Mouse (Mus musculus): ENCODE measurements around the gene Adamts16. TPM values are rescaled to one million over a fixed set of nuclear protein-coding genes. Genes with fewer than 3 reads are reported as not detected.
"Not testable (repeated sequence)": the region's sequence is repeated elsewhere in the genome, so short reads cannot be mapped to it uniquely, and the experiment has no call there.

Adamts16 gene
- polyA plus RNA-seq (2014; fragmentation: Nextera tagmentation; extraction: Ambion mirVana), result 0.08 and 0.31 TPM in 2 replicates

GRCm38 (mm10) chr13:70841421-70841904, at the start of gene Adamts16:
Gene Adamts16, minus strand, starts transcription at chr13:70841811.
- ATAC-seq (ENCODE audit: insufficient number of reproducible peaks, insufficient read depth, low FRiP score, low read depth), result no peak
- H3K27me3 ChIP-seq (ENCODE audit: control insufficient read depth, insufficient read depth, low read length), result peaks cover 28% of the 10 kb centered on the region

GRCm38 (mm10) chr13:70887136-70887535, 45.5 kb upstream of the Adamts16 start:
- H3K27ac ChIP-seq (replicated peaks in 1 of 2; ENCODE audit: control insufficient read depth in 1 of 2, insufficient read depth in 1 of 2, low read depth in 2 of 2, low read length in 2 of 2), result no peak overlapping the region
- no peaks in the 10 kb centered on the region for H3K27me3 ChIP-seq (ENCODE audit: control insufficient read depth, insufficient read depth, low read length)
- H3K9ac ChIP-seq (ENCODE audit: low read length), result no peak overlapping the region
- no peak overlapping the region for H3K4me2 ChIP-seq (ENCODE audit: low read length)
- H3K4me3 ChIP-seq (ENCODE audit: control insufficient read depth in 1 of 2, insufficient read depth in 1 of 2, low read depth in 1 of 2, low read length in 2 of 2), result no peak overlapping the region
- no peaks in the 10 kb centered on the region for H3K36me3 ChIP-seq (ENCODE audit: control insufficient read depth, insufficient read depth, low read length)
- H3K9me3 ChIP-seq (ENCODE audit: control insufficient read depth, low read length), result no peaks in the 10 kb centered on the region
- ATAC-seq (ENCODE audit: insufficient number of reproducible peaks, insufficient read depth, low FRiP score, low read depth), result no peak
- WGBS, result 66% methylated on average over 1 of the region's 1 CpGs
- peaks cover 19 to 21% of the 10 kb centered on the region in 2 experiments for H3K4me1 ChIP-seq (ENCODE audit: control insufficient read depth in 2 of 2, insufficient read depth in 2 of 2, low read length in 2 of 2)

More at GRCm38 (mm10) chr13:70841421-70841904, at the start of gene Adamts16:
- Histone ChIP-seq H3K4me3 (ENCODE audit: control insufficient read depth in 1 of 2, insufficient read depth in 1 of 2, low read depth in 1 of 2, low read length in 2 of 2) (peak within 1 kb of the TSS; percentile 26 to 32), H3K9me3 (ENCODE audit: control insufficient read depth, low read length) (no peaks in the 10 kb centered on the region), H3K4me2 (ENCODE audit: low read length) (peak within 1 kb of the TSS; percentile 68), H3K9ac (ENCODE audit: low read length) (peak within 1 kb of the TSS; percentile 30; the same call in 1 of the 2 replicates), H3K36me3 (ENCODE audit: control insufficient read depth, insufficient read depth, low read length) (no peaks in the 10 kb centered on the region), H3K4me1 (ENCODE audit: control insufficient read depth in 2 of 2, insufficient read depth in 2 of 2, low read length in 2 of 2) (no peaks in the 10 kb centered on the region; a peak in 1 of 4 replicates), H3K27ac (replicated peaks in 1 of 2; ENCODE audit: control insufficient read depth in 1 of 2, insufficient read depth in 1 of 2, low read depth in 2 of 2, low read length in 2 of 2) (no peak within 1 kb of the TSS)
- WGBS, result 6% methylated on average over 17 of the region's 18 CpGs

GRCm38 (mm10) chr13:70885006-70885405, 43.4 kb upstream of the Adamts16 start:
- 0 out of 2 replicates have a peak overlapping the region, but pooled peaks have one; percentile 53 for H3K4me2 ChIP-seq (ENCODE audit: low read length)
- 95% methylated on average over 2 of the region's 2 CpGs for WGBS
- peaks cover 19 to 21% of the 10 kb centered on the region in 2 experiments for H3K4me1 ChIP-seq (ENCODE audit: control insufficient read depth in 2 of 2, insufficient read depth in 2 of 2, low read length in 2 of 2)
- peak overlapping the region; percentile 82 to 88 for H3K27ac ChIP-seq (replicated peaks in 1 of 2; ENCODE audit: control insufficient read depth in 1 of 2, insufficient read depth in 1 of 2, low read depth in 2 of 2, low read length in 2 of 2)
- no peak overlapping the region for H3K4me3 ChIP-seq (ENCODE audit: control insufficient read depth in 1 of 2, insufficient read depth in 1 of 2, low read depth in 1 of 2, low read length in 2 of 2)
- no peak overlapping the region for H3K9ac ChIP-seq (ENCODE audit: low read length)
- no peaks in the 10 kb centered on the region for H3K27me3 ChIP-seq (ENCODE audit: control insufficient read depth, insufficient read depth, low read length)
- no peaks in the 10 kb centered on the region for H3K36me3 ChIP-seq (ENCODE audit: control insufficient read depth, insufficient read depth, low read length)
- no peak for ATAC-seq (ENCODE audit: insufficient number of reproducible peaks, insufficient read depth, low FRiP score, low read depth)
- no peaks in the 10 kb centered on the region for H3K9me3 ChIP-seq (ENCODE audit: control insufficient read depth, low read length)

GRCm38 (mm10) chr13:70883891-70884890, 42.6 kb upstream of the Adamts16 start:
- H3K4me2 ChIP-seq (ENCODE audit: low read length), result peak overlapping the region; percentile 53
- H3K4me3 ChIP-seq (ENCODE audit: control insufficient read depth in 1 of 2, insufficient read depth in 1 of 2, low read depth in 1 of 2, low read length in 2 of 2), result no peak overlapping the region
- ATAC-seq (ENCODE audit: insufficient number of reproducible peaks, insufficient read depth, low FRiP score, low read depth), result peak; percentile 70

GRCm38 (mm10) chr13:70879971-70880370, 38.4 kb upstream of the Adamts16 start:
- H3K9me3 ChIP-seq (ENCODE audit: control insufficient read depth, low read length); H3K4me3 ChIP-seq (ENCODE audit: control insufficient read depth in 1 of 2, insufficient read depth in 1 of 2, low read depth in 1 of 2, low read length in 2 of 2); H3K36me3 ChIP-seq (ENCODE audit: control insufficient read depth, insufficient read depth, low read length); ATAC-seq (ENCODE audit: insufficient number of reproducible peaks, insufficient read depth, low FRiP score, low read depth); H3K27ac ChIP-seq (replicated peaks in 1 of 2; ENCODE audit: control insufficient read depth in 1 of 2, insufficient read depth in 1 of 2, low read depth in 2 of 2, low read length in 2 of 2); H3K27me3 ChIP-seq (ENCODE audit: control insufficient read depth, insufficient read depth, low read length); H3K4me2 ChIP-seq (ENCODE audit: low read length); H3K9ac ChIP-seq (ENCODE audit: low read length): not testable (repeated sequence)
- peaks cover 16 to 21% of the 10 kb centered on the region in 2 experiments for H3K4me1 ChIP-seq (ENCODE audit: control insufficient read depth in 2 of 2, insufficient read depth in 2 of 2, low read length in 2 of 2)
- 70% methylated on average over 2 of the region's 2 CpGs for WGBS

More at GRCm38 (mm10) chr13:70883891-70884890, 42.6 kb upstream of the Adamts16 start:
- peaks cover 19 to 21% of the 10 kb centered on the region in 2 experiments for H3K4me1 ChIP-seq (ENCODE audit: control insufficient read depth in 2 of 2, insufficient read depth in 2 of 2, low read length in 2 of 2)
- peak overlapping the region; percentile 82 to 88 for H3K27ac ChIP-seq (replicated peaks in 1 of 2; ENCODE audit: control insufficient read depth in 1 of 2, insufficient read depth in 1 of 2, low read depth in 2 of 2, low read length in 2 of 2)
- WGBS, result 16% methylated on average over 12 of the region's 12 CpGs
- H3K36me3 ChIP-seq (ENCODE audit: control insufficient read depth, insufficient read depth, low read length), result no peaks in the 10 kb centered on the region
- peak overlapping the region; percentile 32; the same call in 1 of the 2 replicates for H3K9ac ChIP-seq (ENCODE audit: low read length)
- H3K27me3 ChIP-seq (ENCODE audit: control insufficient read depth, insufficient read depth, low read length), result no peaks in the 10 kb centered on the region
- H3K9me3 ChIP-seq (ENCODE audit: control insufficient read depth, low read length), result no peaks in the 10 kb centered on the region

GRCm38 (mm10) chr13:70877550-70877913, 35.9 kb upstream of the Adamts16 start:
- H3K9ac ChIP-seq (ENCODE audit: low read length), result no peak overlapping the region
- no peaks in the 10 kb centered on the region for H3K9me3 ChIP-seq (ENCODE audit: control insufficient read depth, low read length)
- no peak for ATAC-seq (ENCODE audit: insufficient number of reproducible peaks, insufficient read depth, low FRiP score, low read depth)
- H3K4me1 ChIP-seq (ENCODE audit: control insufficient read depth in 2 of 2, insufficient read depth in 2 of 2, low read length in 2 of 2), result peaks cover 3 to 8% of the 10 kb centered on the region in 2 experiments
- 97% methylated on average over 1 of the region's 1 CpGs for WGBS
- no peak overlapping the region for H3K4me2 ChIP-seq (ENCODE audit: low read length)
- no peaks in the 10 kb centered on the region for H3K36me3 ChIP-seq (ENCODE audit: control insufficient read depth, insufficient read depth, low read length)
- H3K4me3 ChIP-seq (ENCODE audit: control insufficient read depth in 1 of 2, insufficient read depth in 1 of 2, low read depth in 1 of 2, low read length in 2 of 2), result no peak overlapping the region
- H3K27me3 ChIP-seq (ENCODE audit: control insufficient read depth, insufficient read depth, low read length), result no peaks in the 10 kb centered on the region
- no peak overlapping the region for H3K27ac ChIP-seq (replicated peaks in 1 of 2; ENCODE audit: control insufficient read depth in 1 of 2, insufficient read depth in 1 of 2, low read depth in 2 of 2, low read length in 2 of 2)

GRCm38 (mm10) chr13:70876648-70877549, 35.3 kb upstream of the Adamts16 start:
- Histone ChIP-seq H3K36me3 (ENCODE audit: control insufficient read depth, insufficient read depth, low read length) (no peaks in the 10 kb centered on the region), H3K4me2 (ENCODE audit: low read length) (no peak overlapping the region), H3K27me3 (ENCODE audit: control insufficient read depth, insufficient read depth, low read length) (no peaks in the 10 kb centered on the region), H3K9ac (ENCODE audit: low read length) (no peak overlapping the region), H3K9me3 (ENCODE audit: control insufficient read depth, low read length) (no peaks in the 10 kb centered on the region), H3K4me1 (ENCODE audit: control insufficient read depth in 2 of 2, insufficient read depth in 2 of 2, low read length in 2 of 2) (peaks cover 3 to 8% of the 10 kb centered on the region in 2 experiments), H3K27ac (replicated peaks in 1 of 2; ENCODE audit: control insufficient read depth in 1 of 2, insufficient read depth in 1 of 2, low read depth in 2 of 2, low read length in 2 of 2) (peak overlapping the region; percentile 20 to 23; a peak in 1 of 4 replicates), H3K4me3 (ENCODE audit: control insufficient read depth in 1 of 2, insufficient read depth in 1 of 2, low read depth in 1 of 2, low read length in 2 of 2) (no peak overlapping the region)
- no peak for ATAC-seq (ENCODE audit: insufficient number of reproducible peaks, insufficient read depth, low FRiP score, low read depth)
- WGBS, result 60% methylated on average over 10 of the region's 10 CpGs
